Mouse (Mus musculus): ENCODE measurements around the gene Bub1b.

DNA sequence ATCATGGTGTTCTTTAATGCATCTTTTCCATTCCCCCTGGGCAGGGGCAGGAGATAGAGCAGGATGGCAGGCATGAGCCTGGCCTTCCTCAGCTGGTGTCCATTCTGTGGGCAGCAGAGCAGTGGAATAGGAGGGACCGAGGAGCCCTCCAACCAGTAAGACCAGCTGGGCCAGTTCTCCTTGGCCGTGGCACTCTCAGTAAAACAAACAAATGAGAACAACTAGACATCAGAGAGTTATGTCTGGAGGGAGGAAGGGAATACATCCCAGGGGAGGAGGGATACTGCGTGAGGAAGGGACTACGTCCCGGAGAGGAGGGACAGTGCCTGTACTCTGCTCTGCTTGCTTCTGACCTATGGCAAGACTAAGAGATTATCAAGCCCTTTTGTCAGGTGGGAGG is 12.0 kb upstream of the Bub1b start:
- TF ChIP-seq CTCF (IDR thresholded peaks at IDR 0.05; ENCODE audit: low read depth) (no peak), EP300 (IDR thresholded peaks at IDR 0.05; ENCODE audit: low read depth) (no peak)

Measured in heart, postnatal 0 days (tissue).